Mouse (Mus musculus): ENCODE data around the gene Xrra1. TPM values are rescaled to one million over a fixed set of nuclear protein-coding genes. Genes with fewer than 3 reads are reported as not detected.

The Xrra1 gene
- total RNA-seq, 2 experiments from 2014 or later, result not detected

GRCm38 (mm10) chr7:99890168-99890755 lies 31.3 kb downstream of the Xrra1 start:
- no peak for ATAC-seq (replicated peaks; ENCODE audit: low FRiP score, poor library complexity, severe bottlenecking)

DNA sequence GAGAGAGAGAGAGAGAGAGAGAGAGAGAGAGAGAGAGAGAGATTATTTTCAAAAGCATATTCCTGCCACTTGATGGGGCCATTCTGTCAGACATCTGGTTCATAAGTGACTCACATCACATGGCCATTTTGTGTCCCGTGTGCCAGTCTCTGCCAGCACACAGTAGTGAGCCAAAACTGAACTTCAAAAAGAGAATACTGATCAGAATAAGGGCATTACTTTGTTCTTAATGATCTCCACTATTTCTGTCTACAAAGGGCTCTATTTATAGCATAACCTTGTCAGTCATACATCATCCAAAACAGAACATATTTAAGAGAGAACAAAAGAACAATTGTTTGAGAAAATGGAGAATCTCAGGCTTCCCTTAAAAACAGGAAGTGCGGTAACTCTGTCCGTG lies 32.6 kb downstream of the Xrra1 start:
- ATAC-seq (replicated peaks; ENCODE audit: low FRiP score, poor library complexity, severe bottlenecking), result no peak

DNA sequence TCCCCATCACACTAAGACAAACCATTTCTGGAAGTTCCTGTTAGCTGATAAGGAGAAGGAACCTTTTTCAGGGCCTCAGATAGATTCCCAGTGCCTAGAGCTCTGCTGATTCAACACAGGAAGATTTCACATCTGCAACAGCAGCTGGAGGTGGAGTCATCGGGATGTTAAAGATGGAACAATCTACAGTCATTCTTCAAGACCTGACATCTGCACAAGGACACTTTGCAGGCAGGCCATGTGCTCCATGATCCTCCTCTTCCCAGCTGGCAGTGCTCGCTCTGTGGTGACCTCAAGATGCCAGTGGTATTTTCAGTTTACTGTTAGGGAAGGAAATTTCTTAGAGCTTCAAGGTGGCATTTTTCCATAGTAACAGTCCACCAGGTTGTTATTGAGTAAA lies 33.4 kb downstream of the Xrra1 start:
- no peak for ATAC-seq (replicated peaks; ENCODE audit: low FRiP score, poor library complexity, severe bottlenecking)

DNA sequence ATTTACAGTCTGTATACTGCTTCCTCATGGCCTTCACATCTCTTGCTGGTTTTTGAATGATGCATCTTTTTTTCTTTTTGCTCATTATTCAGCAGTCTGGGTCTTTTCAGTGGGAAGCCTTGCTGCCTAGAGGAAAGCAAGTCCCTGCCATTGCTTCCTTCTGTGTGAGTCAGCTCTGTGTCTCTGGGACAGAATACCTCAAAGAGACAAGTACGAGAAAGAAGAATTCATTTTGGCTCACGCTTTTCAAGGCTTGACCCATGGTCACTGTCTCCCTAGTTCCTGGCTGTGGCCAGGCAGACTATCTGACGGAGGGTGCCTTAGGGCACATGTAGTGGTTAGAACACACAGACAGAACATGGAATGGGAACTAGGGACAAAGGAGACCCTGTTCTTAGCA lies 35.1 kb downstream of the Xrra1 start:
- ATAC-seq (replicated peaks; ENCODE audit: low FRiP score, poor library complexity, severe bottlenecking), result no peak

DNA sequence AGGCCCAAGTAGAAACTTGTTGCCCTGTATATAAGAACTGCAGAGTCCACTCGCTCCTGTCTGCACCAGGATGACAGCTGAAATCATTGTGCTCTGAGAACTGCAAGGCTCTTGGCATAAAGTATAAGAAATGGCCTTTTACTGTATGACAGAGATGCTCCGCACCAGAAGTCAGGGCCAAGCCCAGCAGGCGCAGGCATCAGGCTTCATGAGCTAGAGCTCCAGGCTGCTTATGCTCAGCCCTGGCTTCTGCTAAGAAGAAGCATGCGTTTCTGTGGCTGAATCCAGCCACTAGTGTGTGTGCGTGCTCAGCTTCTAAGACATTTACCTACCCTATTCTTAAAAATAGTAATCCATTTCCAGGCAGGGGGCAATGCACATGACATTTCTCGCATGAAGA lies 35.6 kb downstream of the Xrra1 start:
- no peak for ATAC-seq (replicated peaks; ENCODE audit: low FRiP score, poor library complexity, severe bottlenecking)

- no peak for ATAC-seq (replicated peaks; ENCODE audit: low FRiP score, poor library complexity, severe bottlenecking)
Observed at GRCm38 (mm10) chr7:99896905-99897304, 38.0 kb downstream of the Xrra1 start.

DNA sequence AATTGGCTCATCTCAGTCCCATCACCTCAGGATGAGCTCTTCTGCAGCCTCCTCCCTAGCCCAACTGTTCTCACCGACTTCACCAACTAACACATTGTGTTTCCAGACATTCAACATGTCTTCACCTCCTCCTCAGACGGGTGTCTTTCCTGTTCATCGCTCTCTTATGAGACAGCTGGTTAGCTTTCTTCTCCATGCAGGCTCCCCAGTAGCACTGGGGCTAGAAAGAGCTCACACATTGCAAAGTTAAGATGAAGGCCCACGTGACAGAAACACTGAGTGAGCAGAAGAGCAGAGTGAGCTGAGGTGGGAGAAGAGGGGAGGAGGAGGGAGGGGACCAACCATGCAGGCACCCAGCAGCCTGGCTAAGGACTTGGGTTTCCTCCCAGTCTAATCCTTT lies 43.3 kb downstream of the Xrra1 start:
- no peak for ATAC-seq (replicated peaks; ENCODE audit: low FRiP score, poor library complexity, severe bottlenecking)

DNA sequence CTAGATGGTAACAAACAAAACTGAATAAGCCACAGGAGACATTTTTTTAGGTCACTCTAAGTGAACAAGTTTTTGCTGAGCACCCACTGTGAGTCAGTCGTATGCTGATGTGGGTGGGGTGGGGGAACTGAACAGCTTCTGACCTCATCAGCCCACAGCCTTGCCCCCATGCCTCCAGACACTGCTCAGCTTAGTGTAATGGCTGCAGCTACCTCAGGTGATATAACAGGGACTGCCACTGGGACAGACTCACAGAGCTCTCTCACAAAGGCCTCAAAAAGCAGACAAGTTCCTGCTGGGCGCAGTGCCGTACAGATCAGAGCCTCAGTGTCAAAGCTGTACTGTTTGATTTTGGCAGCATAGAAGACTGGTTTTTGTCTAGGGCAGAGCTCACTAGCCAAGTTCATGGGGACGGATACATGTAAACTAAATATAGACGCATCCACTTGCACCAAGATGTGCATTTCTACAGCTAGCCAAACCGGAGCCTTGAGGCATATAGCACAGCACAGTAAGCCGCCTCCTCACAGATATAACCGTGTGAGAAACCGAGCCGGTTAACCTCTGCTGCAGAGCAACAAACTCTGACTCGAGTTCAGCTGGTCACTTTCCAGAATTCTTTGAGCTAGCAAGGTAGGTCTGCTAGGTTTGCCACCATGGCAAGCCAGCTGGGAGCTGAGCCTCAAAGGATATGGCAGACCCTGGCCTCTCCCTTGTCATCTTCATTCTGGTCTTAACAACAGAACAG lies 44.2 kb downstream of the Xrra1 start:
- no peak for ATAC-seq (replicated peaks; ENCODE audit: low FRiP score, poor library complexity, severe bottlenecking)

GRCm38 (mm10) chr7:99904421-99905005 lies 45.6 kb downstream of the Xrra1 start:
- no peak for ATAC-seq (replicated peaks; ENCODE audit: low FRiP score, poor library complexity, severe bottlenecking)

GRCm38 (mm10) chr7:99906346-99906745 lies 47.4 kb downstream of the Xrra1 start:
- ATAC-seq (replicated peaks; ENCODE audit: low FRiP score, poor library complexity, severe bottlenecking), result no peak

DNA sequence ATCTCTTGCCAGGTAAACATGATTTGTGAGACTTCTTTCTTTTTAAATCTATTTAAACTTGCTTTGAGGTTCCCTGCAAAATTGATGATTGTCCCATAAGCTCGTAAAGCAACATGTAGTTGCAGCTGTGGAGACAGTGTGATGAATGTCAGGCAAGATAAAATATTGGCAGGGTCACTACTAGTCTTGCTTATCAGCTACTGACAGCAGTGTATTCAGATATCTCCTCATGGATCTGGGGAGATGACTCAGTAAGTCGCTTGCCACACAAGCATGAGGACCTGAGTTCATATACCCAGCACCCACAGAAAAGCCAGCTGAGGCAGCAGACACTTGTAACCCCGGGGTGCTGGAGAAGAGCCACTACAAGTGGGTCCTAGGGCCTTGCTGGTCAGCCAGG lies 48.5 kb downstream of the Xrra1 start:
- ATAC-seq (replicated peaks; ENCODE audit: low FRiP score, poor library complexity, severe bottlenecking), result no peak

DNA sequence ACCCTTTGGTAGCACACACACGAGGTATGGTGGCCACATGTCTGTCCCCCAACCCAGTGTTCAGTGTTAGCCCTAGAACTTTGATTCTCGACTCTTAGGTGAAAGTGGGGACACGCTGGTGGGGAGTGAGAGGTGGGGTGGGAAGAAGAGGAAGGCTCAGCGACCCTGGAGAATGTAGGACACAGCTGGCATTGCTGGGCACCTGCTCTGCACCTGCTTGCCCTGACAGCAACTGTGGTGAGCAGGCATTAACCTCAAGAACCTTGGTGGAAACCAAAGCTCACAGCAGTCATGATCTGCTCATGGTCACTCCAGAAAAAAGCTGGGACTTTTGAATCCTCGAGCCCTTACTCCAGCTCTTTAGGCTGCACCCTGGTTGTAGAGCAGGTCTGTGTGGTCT lies 52.1 kb downstream of the Xrra1 start:
- no peak for ATAC-seq (replicated peaks; ENCODE audit: low FRiP score, poor library complexity, severe bottlenecking)

GRCm38 (mm10) chr7:99914316-99914715 lies 55.4 kb downstream of the Xrra1 start:
- no peak for ATAC-seq (replicated peaks; ENCODE audit: low FRiP score, poor library complexity, severe bottlenecking)

GRCm38 (mm10) chr7:99915511-99915910 lies 56.6 kb downstream of the Xrra1 start:
- ATAC-seq (replicated peaks; ENCODE audit: low FRiP score, poor library complexity, severe bottlenecking), result no peak

DNA sequence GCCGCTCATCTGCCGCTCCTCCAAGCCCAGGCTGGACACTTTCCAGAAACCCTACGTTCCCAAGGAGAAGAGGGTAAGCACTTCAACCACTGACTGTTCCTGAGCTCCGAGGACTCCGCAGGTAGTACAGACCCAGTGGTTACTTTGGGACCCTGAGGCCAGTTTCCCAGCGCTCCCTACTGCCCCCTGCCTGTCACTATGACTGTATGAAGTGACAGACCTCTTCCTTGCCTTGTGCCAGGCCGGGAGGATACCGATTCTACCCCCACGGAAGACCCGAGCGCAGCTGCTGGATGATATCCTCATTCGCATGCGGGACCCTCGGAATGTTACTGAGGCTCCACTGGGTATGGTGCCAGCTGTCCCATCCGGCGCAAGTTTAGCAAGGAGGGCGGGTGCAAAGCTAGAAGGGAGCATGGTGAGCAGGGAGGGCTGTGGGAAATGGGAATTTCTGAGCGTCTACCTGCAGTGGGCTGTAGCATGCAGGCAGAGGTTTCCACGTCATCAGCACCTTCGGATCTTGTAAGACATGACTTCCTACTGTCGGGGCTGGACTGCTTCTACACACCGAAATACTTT lies 57.9 kb downstream of the Xrra1 start:
- ATAC-seq (replicated peaks; ENCODE audit: low FRiP score, poor library complexity, severe bottlenecking), result no peak

GRCm38 (mm10) chr7:99917320-99917844 lies 58.5 kb downstream of the Xrra1 start:
- no peak for ATAC-seq (replicated peaks; ENCODE audit: low FRiP score, poor library complexity, severe bottlenecking)

GRCm38 (mm10) chr7:99919164-99919563 lies 60.2 kb downstream of the Xrra1 start:
- ATAC-seq (replicated peaks; ENCODE audit: low FRiP score, poor library complexity, severe bottlenecking), result no peak

DNA sequence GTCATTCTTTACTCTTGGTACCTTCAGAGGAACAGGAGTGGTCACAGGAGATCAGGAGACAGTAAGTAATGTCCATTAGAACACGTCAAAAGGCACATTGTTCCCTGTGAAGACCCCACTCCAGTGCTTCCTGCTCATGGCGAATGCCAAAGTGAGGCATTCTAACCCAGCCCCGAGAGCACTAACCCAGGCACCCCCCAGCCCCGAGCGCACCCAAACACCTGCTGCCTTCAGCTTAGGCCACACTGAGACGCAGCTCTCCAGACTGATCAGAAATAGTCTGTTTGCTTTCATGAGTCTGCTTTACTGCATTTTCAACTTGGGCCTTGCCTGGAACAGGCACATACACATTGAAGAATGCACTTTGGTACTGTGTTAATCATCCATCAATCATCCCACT lies 61.1 kb downstream of the Xrra1 start:
- ATAC-seq (replicated peaks; ENCODE audit: low FRiP score, poor library complexity, severe bottlenecking), result no peak

DNA sequence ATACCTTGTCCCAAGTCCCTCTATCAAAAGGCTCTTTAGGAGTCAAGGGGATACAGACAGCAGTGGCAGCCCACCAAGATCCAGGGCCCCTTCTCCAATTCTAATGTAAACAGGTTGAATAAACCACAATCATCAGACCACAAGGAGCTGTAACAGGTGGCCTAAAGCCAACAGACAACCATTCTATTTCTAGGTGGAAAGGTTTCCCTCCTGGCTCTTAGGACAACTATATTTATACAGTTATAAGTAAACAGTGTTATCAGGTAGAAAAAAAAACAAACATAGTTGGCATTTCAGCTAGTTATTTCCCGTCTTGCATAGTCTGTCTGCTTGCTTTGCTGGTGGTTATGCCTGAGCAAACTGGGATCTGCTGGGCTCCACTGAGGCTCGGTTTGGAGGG lies 61.5 kb downstream of the Xrra1 start:
- no peak for ATAC-seq (replicated peaks; ENCODE audit: low FRiP score, poor library complexity, severe bottlenecking)

GRCm38 (mm10) chr7:99926916-99927714 lies 68.2 kb downstream of the Xrra1 start:
- ATAC-seq (replicated peaks; ENCODE audit: low FRiP score, poor library complexity, severe bottlenecking), result no peak

All from erythroblast, adult 5-6 weeks (primary cell).